ENCODE assay signal across 20 mouse cellular contexts in the genomic region with DNA sequence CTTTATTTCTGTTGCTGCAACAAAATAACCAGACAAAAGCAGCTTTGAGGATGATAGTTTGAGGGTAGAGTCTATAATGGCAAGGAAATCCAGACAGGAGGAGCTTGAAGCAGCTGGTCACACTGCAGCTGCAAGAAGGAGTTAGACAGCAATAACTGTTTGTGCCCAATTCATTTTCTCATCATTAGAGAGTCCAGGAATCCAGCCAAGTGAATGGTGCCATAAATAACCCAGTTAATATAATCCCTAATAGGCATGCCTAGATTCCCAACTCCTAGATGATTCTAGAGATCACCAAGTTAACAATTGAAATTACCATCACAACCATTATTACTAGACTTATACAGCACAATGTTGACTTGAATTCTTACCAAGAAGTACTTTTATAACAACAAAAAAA.
DNase-seq lines count a peak whose midpoint lies in the region; TF ChIP-seq lines count a peak whose summit lies in the region.
"Had no signal": no experiment of that assay in that cellular context is flagged by ENCODE, and none has a peak within 500 bp of the region (broad histone marks: within the 10 kb centered on the region; RNA-seq: fewer than 3 reads in every experiment).

No protein-coding gene starts in this region.

- intact Hi-C loops in heart, postnatal 25 days (cut with DNase I), result no loop called here

- TF ChIP-seq CTCF in brain, embryonic 14.5 days (IDR thresholded peaks at IDR 0.05; ENCODE audit: borderline replicate concordance, extremely low read depth, insufficient read depth, insufficient read length), result no peak
- no peak for TF ChIP-seq CTCF in layer of hippocampus, adult 2 months (conservative IDR thresholded peaks at IDR 0.05)

- H3K27ac ChIP-seq in layer of hippocampus, adult 2 months, result no peak overlapping the region
- H3K27ac ChIP-seq: embryonic facial prominence, embryonic 10.5 days; embryonic facial prominence, embryonic 12.5 days; forebrain, embryonic 13.5 days; forebrain, embryonic 15.5 days had no signal

- no peak overlapping the region for H3K4me3 ChIP-seq in layer of hippocampus, adult 2 months
- H3K4me3 ChIP-seq: embryonic facial prominence, embryonic 10.5 days; embryonic facial prominence, embryonic 12.5 days; forebrain, embryonic 13.5 days; forebrain, embryonic 15.5 days had no signal

- no peak for TF ChIP-seq POLR2A in brain, embryonic 14.5 days (IDR thresholded peaks at IDR 0.05; ENCODE audit: borderline replicate concordance, extremely low read depth, insufficient read depth, insufficient read length, poor library complexity, severe bottlenecking)

- peak; percentile 4 for DNase-seq in heart, adult 8-10 months (ENCODE audit: low spot score)
- DNase-seq in heart, postnatal 25 days (ENCODE audit: low spot score), result no peak
- DNase-seq in Muller cell, postnatal 12 days (ENCODE audit: inconsistent ontology term), result peak; percentile 77
- peak; percentile 24 for DNase-seq in brain, embryonic 14.5 days (ENCODE audit: low read depth)
- no peak for DNase-seq in layer of hippocampus, adult 2 months (ENCODE audit: low spot score in 2 of 2)
- DNase-seq: adrenal gland, adult 2 months; adrenal gland, postnatal 10 days; adrenal gland, postnatal 25 days; B cell, adult 2 months; cerebellum, adult 11 months; cerebellum, adult 18-20 months; cerebellum, adult 8-10 months; cerebellum, adult 9-11 months; cerebellum, postnatal 14 days; cerebellum, postnatal 36 days; forebrain, postnatal 0 days had no signal

Comparison
In these comparisons a context has a peak if more than half of its experiments do, and no peak if none do; other contexts are left out.
1. DNase-seq: peak in heart, adult 8-10 months (single experiment), Muller cell, postnatal 12 days (single experiment) and brain, embryonic 14.5 days (single experiment); none in heart, postnatal 25 days (single experiment) and layer of hippocampus, adult 2 months (0 of 2).